Mouse (Mus musculus) thymus, adult 18-20 months (tissue): Measurements from ENCODE around the gene Tas2r143.

ENCODE experiments used
- DNase-seq, 2 experiments: peaks; one replicate each; pipeline ENCODE4 v3.0.0; 2022; ENCODE audit warnings: mixed read lengths in 2 of 2

Tas2r143 gene

DNA sequence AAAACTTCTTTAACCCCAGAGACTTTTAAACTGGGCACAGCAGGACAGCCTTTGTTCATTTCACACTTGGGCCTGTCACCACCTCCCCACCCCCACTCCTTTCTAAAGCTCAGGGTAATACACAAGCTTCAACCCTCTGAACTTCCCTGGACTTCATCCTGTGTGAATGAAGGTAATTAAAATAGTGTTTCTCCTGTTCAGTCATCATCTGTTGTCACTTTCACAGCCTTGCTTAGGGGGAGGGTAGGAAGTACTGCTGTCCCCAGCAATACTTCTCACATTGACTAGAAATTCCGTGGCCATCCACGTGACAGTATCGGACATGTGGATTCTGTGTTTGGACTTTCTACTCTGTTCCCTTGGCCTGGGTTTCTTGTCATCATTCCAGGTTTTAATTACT, 30.2 kb upstream of the Tas2r143 start:
- no peak for DNase-seq

DNA sequence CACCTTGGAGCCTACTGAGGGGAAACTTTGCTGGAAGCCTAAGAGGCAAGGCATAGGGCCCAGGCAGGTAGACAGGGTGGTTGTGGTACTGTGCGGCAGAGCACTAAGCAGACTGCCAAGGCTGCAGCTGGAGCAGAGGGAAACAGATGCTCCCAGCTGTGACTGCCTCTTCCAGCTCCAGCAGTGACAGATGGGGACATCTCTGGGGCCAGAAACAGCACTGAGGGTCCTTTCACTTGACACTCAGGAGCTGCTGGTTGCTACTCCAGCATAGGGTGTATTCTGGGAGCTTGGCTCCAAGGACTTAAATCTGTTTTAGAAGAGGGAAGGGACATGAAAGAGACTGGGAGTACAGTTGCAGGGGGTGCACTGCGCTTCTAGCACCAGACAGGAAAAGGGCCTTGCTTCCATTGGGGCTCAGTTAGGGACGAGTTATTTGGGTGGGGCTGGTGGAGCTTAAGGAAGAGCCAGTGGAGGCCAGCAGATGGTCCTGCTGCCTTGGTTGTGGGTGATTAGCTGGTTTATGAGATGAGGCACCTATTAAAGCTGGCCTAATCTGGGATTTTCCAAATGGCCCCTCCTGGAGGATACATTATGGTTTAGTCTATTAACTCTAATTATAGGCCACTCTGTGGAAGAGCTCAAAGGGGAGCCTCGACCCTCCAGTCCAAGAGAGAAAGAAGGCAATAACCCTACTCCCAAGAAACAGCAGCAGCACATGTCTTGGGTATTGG, 29.2 kb upstream of the Tas2r143 start:
- DNase-seq, result no peak

DNA sequence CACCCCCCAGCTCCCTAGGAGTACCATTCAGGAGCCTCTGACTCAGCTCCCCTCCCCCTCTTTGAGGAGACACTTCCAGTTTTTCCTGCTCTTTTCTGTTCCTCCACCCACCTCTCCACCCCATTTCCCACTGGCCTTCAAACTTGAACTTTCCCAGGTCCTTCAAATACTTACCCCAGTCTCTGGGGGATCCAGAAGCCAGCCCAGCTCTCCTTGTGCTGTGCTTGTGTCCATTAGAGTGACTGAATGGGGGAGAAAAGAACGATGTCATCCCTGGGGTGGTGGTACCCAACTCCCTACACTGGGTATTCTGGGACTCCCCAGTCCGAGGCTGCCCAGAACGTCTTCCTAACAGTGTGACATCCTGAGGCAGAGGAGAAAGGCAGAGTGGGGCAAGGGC, 28.0 kb upstream of the Tas2r143 start:
- no peak for DNase-seq

DNA sequence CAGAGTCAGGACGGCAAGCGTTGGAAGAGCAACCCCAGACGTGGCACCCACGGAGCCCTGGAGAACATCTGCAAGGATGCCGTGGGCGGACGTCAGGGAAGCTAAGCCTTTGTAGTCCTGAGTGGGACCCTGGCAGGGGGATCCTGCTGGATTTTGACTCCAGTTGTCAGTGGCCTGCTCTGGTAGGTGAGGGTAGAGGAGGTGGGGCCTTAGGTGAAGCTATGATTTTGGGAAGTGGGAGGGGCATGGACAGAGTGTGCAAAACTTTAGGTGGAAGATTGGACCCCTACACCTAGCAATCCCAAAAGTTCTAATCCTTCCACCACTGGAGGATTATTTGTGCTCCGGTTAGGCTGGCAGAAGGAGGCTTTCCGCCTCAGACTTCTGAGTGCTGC, 27.6 kb upstream of the Tas2r143 start:
- no peak for DNase-seq

DNA sequence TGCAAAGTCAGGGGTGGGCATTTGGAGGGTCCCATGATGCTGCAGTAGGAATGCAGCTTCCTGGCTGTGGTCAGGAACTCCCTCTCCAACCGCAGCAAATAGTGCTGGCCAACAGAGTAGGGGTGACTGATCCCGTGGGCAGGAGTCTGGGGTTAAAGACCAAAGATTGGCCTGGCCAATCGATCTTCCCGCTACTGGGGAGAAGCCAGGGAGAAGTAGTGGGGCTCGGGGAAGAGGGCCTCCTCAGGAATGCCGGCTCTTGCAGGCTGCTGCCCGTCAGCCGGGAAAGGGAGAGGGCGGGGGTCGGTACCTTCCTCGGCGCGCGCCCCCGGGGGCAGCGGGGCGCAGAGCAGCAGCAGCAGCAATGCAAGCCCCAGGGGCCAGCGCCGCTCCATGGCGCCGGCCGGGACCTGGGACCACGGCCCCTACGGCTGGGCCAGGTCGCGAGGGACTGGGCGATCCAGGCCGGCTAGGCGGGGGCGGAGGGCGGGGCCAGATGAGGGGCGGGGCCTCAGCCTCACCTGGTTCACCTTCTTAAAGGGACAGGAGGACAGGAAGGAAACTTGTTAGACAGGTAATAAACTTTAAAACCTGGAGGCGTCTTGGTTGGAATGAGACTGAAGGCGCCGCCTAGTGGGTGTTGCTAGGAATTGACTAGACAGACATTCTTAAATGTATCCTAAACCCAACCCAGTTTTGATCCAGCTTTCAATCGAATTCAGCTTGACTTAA, 27.1 kb upstream of the Tas2r143 start, which contains the start of gene Epha1:
Gene Epha1, minus strand, starts transcription at position 453 of the 732 bp plus-strand sequence.
- DNase-seq, result peak in 1 of 2 experiments; percentile 53

DNA sequence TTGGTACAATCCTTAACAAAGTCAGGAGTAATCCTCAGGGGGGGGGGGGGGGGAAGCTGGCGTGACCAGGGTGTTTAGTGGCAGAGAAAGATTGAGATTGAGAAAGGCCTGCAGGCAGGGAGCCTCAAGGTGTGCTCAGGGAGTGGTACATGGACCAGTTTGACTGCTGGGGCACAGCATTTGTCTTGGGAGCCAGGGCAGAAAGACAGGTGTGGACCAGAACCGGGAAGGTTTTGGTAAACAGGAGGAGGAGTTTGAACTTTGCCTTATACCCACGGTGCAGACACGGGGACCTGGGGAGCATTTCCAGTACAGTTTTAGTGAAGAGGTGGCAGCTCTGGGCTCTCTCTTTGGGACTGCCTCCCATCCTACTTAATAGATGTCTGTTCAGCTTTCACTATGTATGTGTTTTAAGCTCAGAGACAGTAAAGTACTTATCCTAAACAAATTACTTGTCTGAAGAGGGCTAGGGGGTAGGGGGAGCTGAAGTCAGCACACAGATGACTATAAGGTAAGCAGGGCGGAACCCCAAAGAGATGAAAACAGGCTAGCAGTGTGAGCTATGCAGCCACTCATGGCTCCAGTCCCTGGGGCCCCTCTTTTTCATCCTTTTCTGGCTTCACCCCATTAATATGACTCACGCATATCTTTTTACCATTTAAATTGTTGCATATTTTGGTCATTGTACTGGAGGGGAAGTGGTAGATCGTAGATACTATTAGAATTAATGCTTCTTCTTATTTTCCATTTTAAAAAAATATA, 26.2 kb upstream of the Tas2r143 start:
- DNase-seq, result no peak

DNA sequence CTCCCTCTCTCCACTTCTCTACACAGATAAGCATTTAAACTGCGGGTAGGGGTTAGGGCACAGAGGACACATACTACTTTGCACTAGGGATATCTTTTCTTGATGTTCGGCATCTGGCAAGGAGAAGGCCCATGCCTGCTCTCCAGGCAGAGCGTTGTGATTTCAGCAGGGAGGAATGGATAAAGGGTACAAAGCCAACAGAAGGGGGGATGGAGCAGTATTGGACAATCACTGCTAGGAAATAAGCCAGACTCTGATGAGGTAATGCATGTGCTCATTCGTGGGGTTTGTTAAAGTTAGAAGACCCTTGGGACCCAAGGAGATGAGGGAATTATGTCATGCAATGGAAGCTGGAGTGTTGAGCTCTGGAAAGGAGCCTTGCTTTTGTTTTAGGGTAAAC, 25.3 kb upstream of the Tas2r143 start:
- no peak for DNase-seq

DNA sequence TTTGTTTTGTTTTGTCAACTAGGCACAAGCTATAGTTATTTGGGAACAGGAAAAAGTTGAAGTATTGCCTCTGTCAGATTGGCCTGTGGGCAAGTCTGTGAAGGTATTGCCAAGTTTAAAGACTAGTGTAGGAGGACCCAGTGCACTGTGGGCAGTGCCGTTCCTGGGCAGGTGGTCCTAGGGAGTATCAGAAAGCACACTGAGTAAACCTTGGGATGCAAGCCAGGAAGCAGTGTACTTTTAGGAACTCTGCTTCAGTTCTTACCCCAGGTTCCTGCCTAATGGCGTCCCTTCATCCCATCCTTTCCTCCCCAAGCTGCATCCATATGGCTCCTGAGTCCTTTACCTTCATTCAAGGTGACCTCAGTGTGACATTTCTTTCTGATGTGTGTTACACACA, 24.9 kb upstream of the Tas2r143 start:
- DNase-seq, result no peak

DNA sequence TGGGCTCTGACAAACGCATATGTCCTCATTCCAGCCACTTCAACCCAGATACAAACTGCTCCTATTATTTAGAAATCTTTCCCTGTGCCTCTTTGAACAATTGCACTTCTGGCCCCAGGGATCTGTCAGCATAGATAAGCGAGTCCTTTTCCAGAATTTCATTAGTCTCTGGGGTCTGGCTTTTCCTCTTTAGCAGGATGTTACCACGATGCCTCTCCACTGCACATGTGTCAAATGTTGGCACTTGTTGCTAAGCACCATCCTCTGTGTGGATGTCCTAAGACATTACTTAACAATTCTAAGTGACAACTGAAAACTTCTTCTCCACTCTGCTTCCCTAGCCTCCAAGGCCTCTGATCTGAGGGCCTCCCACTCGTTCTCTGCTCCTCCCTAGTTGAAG, 24.0 kb upstream of the Tas2r143 start:
- no peak for DNase-seq

DNA sequence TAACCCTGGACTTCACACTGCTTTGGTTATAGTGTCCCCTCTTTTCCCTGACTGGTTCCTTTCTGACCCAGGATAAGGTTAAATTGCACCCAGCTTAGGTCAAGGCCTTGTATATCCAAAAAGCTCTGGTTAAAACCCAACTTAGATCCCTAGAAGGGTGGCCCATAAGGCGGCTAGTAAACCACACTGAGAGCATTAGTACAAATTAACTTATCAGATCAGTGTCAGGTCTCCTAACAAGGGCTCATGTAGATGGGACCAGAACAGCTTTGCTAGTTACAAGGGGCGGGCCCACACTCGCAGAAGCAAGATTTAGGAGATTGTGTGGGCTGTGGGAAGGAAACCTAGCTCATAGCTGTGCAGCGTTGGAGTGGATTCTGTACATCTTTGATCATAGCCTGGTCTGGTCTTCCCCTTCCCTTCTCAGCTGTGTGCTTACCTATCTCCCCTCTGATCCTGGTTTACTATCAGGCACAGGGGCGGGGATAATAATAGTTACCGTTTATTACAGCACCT, 23.5 kb upstream of the Tas2r143 start:
- no peak for DNase-seq

DNA sequence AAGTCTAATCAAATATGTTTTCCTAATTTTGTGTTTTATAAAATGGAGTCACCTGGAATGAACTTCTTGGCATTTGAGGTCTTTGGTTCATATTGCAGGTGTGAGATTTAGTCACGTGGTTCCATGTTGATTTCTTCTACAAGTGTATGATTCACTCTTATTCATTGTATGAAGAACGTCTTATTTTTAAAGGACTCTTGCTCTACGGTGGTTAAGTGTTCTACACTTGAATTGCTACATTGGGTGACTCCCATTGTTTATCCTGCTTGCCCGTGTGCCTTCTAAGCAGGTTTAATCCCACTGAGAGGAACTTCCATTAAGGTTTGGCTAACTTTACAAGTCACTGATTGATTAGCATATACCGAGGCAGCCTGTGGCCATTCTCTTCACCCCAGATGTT, 22.8 kb upstream of the Tas2r143 start:
- no peak for DNase-seq

DNA sequence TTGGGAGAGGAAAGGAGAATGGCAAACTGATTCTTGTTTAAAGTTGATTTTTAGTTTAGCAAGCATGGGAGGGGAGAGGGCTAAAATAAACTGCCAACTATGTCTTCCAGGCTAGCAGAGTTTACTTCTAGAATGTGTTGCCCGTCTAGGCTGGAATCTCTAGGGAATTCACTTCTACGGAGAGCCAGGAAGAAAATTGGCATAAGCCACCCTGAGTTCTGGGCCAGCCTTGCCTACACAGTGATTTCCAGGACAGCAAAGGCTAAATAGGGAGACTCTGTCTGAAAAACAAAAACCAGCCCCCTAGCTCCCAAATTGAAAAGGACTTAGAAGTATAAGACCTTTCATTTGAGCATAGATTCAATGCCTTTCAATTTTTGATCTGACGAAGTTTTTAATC, 20.5 kb upstream of the Tas2r143 start:
- no peak for DNase-seq

DNA sequence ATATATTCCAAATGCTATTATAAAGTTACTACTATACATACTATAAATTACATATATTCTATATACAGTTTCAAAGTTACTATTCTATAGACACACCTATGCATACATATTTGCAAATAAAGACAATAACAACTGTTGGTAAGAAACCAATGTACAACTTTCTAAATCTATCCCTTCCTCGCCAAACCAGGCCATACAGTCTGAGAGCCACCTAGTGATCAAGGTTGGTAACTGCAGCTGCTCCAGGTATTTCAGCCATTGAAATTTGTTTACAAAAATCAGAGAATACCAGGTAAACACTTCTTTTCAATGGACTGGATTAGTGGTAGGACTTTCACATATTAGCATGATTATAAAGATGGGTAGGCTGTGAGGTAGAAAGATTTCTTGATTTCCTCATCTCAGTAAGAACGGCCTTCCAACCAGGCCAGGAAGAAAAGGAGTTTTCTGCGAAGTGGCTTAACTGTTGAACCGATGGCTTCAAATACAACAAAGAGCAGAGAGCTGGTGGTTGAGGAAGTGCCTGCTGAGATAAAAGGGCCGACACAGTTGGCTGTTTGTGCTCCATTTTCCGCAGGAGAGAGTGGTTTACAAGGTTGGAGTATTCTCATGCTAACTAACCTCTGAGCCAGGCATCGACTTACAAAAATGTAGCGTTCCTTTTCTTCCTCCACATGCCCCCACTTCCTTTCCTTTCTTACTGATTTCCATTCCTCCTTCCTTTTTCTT, 19.5 kb upstream of the Tas2r143 start:
- peak in 1 of 2 experiments; percentile 23 for DNase-seq

DNA sequence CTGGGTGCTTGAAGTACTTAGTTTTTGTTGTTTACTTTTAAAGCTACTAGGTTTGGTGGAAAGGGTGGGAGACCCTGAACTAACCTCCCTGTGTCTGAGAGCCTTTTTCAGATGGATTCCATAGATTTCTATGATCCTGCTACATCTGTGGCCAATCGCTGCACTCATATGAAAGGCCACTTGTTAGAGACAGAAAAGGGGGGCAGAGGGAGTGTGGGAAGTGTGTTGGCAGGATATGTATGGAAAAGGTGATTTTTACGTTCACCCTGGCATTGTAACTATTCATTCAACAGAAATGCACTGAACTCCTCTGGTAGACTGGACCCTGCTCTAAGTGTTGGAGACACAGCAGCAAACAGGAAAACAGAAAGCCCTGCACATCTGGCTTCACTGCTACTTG, 18.8 kb upstream of the Tas2r143 start:
- DNase-seq, result no peak

DNA sequence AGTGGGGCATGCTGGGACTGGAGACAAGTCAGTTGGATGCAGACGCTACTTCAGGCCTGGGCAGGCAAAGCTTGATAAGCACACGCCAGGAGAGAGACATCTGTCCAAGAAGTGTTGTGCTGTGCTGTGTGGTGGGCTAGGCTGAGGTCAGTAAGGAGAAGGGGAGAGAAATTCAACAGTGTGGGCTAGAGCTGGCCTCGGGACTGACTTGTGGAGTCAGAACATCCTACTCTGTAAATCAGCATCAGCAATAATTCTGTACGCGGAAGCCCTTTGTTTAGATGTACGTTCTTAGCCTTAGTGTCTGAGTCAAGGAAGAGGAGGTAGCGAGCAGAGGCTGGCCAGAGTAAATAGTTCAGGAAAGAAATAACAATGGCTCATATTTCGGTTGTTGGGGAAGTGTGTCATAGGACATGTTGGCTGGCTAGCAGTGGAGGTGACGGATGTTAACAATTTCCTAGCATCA, 18.1 kb upstream of the Tas2r143 start:
- DNase-seq, result no peak

DNA sequence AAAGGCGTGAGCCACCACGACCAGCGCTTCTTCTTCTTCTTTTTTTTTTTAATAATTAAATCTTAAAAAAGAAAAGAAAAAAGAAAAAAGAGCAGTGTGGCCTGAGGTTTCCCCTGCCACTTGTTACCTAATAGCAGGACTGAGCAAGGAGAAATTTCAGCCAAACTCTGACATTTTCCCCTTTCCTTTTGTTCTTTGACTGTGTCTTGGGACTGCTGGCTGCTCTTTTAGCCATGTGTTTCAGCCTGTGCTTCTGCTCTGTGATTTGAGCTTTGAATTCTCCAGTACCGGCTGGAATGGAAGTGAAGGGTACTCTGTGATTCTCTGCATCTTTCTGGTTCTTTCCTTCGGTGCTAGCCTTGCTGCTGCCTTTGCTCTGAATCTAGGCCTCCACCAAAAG, 16.7 kb upstream of the Tas2r143 start:
- DNase-seq, result no peak

DNA sequence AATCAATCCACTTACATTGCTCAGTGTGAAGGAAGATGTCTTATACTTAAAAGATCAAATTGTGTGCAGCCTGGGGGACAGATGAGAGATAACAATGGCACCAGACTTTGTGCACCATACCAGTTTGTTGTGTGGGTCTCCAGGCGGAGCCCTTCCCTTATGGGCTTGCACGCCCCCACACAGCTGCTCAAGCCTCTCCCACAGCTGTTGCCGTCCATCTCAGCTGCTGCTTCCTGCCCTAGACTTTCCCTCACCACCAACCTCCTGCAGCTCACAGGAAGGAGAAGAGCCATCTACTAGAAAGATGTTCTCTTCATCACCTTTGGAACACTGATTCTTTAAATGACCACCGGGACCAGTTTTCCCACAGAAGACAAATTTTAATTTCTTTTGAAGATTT, 14.4 kb upstream of the Tas2r143 start:
- peak; percentile 34 to 38 for DNase-seq

DNA sequence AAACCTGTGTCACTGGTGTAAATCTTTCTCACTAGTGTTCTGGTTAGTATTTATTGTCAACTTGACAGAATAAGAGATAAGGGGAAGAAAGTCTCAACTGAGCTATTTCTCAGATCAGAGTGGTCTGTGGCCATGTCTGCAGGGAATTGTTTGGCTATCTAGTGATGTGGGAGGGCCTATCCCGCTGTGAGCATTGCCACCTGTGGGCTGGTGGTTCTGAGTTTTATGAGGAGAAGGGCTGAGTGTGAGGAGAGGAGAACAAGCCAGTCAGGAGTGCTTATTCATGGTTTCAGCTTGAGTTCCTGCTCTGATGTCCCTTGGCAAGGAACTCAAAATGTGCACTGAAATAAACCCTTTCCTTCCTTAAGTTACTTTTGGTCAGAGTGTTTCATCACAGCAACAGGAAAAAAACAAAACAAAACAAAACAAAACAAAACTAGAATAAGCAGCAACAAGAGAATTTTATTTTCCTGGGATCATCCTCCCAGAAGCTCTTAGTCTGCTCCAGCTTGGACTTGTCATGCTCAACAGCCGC, 8.2 kb upstream of the Tas2r143 start:
- no peak for DNase-seq

DNA sequence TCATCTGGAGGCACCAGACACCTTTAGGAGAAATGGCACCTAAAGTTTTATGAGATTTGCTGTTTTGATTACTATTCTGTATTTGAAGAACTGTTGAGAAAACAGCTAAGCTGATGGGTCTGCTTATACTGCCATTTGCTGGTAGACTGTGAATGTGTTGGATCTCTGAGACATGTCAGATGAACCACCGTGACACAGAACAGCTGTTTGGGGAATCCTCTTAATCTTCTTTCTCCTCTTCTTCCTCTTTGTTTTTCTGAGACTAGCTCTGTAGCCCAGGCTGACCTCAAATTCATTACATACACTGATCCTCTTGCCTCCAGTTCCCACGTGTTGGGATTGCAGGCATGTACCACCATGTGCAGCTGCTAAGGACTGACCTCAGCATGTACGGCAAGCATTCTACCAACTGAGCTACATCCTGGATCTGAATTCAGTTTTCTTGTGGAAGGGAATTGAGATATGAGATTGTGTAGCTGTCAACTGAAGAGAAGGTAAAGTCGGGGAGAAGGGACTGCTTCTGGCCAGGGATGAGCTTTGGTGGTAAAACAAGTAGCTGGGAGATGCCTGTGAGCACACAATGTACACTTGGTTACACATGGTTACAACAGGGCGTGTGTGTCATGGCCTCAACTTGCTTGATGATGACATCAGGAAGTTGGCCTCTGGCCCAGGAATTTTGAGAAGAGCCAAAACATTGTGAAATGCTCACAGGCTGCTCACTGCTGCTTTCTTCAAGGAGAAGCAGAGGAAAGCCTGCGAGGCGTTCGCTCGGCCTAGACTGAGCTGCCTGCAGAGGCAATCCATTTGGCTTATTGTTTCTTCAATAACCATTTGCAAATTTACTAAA, 3.9 kb upstream of the Tas2r143 start:
- DNase-seq, result peak in 1 of 2 experiments; percentile 19

DNA sequence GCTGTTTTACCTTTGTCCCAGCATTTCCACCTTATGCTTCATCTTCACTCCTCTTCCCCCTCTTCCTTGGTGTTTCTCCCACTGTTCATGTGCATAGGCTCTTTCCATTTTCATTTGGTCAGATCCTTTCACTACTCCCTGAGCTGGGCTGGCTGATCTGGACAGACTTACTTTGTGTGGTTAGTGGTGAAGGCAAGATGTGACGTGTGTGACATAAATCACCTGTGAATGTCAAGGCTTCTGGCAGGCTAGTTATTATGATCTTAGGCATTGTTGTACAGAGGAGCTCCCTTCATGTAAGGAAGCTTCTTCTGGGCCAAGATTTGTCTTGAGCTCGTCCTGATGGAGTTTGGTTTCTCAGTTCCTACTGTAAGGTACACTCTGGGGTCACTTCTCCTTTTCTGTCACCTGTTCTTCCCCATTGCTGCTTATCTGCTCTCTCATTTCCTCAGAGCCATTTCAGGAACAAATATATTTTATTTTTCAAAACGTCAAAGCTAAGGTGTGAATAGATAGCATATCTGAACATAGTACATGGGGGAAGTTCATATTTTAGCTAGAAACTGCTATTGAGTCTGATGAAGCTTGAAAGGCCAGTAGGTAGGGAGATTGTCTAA, 2.9 kb upstream of the Tas2r143 start:
- DNase-seq, result no peak

DNA sequence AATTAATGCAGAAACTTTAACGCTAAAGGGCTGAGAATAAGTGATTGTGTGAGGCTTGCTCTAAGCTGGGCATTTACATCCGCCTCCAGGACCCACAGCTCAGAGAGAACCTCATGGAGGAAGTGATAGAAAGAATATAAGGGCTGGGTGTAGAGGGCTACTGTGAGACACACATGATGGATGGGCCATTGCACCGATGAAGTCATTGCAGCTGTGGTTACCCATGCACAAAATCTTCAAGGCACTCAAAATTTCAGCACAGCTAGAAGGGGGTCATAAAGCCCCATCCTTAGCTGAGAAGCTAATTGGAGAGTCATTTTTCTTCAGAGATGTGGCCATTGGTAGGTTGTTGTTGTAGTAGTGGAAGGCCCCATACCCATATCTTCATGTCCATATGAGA, 1.8 kb upstream of the Tas2r143 start:
- DNase-seq, result no peak
